Mouse (Mus musculus): ENCODE measurements at regions not wholly inside any gene's neighbourhood (a gene's known extent, or its start where the extent isn't known, plus 50 kb on each side); places are given as distances from the start of the nearest gene placed in this dataset.

DNA sequence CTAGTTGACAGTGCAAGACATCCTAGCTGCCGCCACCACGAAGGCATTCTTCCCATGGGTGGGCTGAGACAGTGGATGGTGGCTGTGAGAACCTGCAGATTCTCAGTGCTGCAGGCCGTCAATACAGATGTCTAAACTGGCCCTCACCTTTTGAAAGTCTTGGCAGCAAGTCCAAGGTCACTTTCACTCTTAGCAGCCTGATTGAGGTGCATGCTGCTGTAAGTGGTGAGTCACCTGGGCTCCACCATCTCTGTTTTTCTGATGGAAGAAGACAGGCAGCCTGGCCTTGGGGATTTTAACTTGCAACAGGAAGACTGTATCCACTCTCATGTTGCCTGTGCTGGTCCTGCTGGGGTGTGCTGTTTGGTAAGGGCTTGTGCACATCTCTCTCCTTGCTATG lies 129.3 kb downstream of the Zfp706 start:
- Histone ChIP-seq H3K9ac (ENCODE audit: low read length) (no peak overlapping the region), H3K27me3 (replicated peaks; ENCODE audit: control insufficient read depth, insufficient read depth, low read length) (no peaks in the 10 kb centered on the region), H3K36me3 (ENCODE audit: control insufficient read depth, insufficient read depth, low read length) (no peaks in the 10 kb centered on the region), H3K4me2 (ENCODE audit: low read length) (no peak overlapping the region), H3K9me3 (replicated peaks; ENCODE audit: control insufficient read depth, low read length) (no peaks in the 10 kb centered on the region), H3K4me3 (ENCODE audit: low read depth, low read length) (no peak overlapping the region), H3K4me1 (ENCODE audit: control insufficient read depth, insufficient read depth, low read length) (peaks cover 9% of the 10 kb centered on the region), H3K27ac (ENCODE audit: low read depth, low read length) (no peak overlapping the region)
- ATAC-seq = no peak
- DNase-seq (ENCODE audit: low spot score) = no peak
- 88% methylated on average over 3 of the region's 3 CpGs for WGBS

DNA sequence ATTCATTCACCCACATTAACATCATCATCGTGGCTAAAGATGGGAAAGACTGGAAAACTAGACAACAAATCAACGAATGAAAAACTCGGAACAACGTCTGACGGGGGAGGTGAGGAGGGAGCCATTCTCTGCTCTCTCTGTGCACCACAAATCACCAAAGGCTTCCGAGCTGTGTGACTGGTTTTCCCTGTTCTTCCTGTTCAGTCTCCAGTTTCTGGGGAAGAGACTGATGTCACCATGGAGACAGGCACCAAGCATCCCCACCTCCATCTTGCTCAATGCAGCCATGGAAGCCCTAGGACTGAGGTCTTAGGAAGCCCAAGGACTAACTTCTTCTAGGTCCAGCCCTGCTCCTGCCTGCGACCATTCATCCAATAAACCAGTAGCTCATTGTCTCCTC lies 130.1 kb downstream of the Zfp706 start:
- H3K4me2 ChIP-seq (ENCODE audit: low read length) = no peak overlapping the region
- WGBS = 71% methylated on average over 7 of the region's 7 CpGs
- H3K36me3 ChIP-seq (ENCODE audit: control insufficient read depth, insufficient read depth, low read length) = no peaks in the 10 kb centered on the region
- H3K27me3 ChIP-seq (replicated peaks; ENCODE audit: control insufficient read depth, insufficient read depth, low read length) = no peaks in the 10 kb centered on the region
- H3K4me3 ChIP-seq (ENCODE audit: low read depth, low read length) = no peak overlapping the region
- H3K4me1 ChIP-seq (ENCODE audit: control insufficient read depth, insufficient read depth, low read length) = peaks cover 13% of the 10 kb centered on the region
- no peaks in the 10 kb centered on the region for H3K9me3 ChIP-seq (replicated peaks; ENCODE audit: control insufficient read depth, low read length)
- ATAC-seq (no peak), DNase-seq (ENCODE audit: low spot score) (no peak)
- H3K9ac ChIP-seq (ENCODE audit: low read length) = no peak overlapping the region
- H3K27ac ChIP-seq (ENCODE audit: low read depth, low read length) = no peak overlapping the region

DNA sequence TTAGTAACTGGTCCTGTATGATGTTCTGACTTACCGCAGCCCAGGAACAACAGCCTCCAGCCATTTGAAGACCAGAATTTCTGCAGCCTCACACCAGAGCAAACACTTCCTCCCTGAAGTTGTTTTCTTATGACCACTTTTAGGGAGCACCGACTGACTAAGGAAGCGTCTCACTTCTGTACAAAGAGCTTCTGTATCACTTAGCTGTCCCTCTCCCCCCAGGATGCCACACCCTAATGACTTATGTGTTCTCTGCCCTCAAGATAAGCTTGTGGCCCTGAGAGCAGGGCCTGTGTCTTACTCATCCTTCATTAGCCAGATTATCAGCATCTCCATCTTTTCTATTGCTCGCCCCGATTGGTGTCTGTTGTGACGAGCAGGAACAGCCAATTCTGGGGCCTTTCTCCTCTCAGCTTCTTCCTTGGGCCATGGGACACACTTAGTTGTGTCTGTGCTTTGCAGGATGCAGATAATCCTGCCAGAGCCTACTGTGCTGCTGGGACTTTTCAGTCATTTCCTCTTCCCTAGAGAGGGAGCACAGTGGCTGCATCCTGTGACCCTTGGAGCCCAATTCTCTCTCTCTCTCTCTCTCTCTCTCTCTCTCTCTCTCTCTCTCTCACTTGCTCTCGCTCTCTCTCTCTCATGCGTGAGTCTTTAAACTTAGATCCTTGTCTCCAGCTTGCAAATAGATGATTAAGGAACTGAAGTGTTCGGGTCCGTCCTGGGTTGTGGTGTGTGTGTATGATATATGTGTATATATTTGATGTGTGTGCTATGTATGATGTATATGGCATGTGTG lies 131.4 kb downstream of the Zfp706 start:
- no peak overlapping the region for H3K27ac ChIP-seq (ENCODE audit: low read depth, low read length)
- no peak overlapping the region for H3K9ac ChIP-seq (ENCODE audit: low read length)
- peaks cover 13% of the 10 kb centered on the region for H3K4me1 ChIP-seq (ENCODE audit: control insufficient read depth, insufficient read depth, low read length)
- no peaks in the 10 kb centered on the region for H3K36me3 ChIP-seq (ENCODE audit: control insufficient read depth, insufficient read depth, low read length)
- H3K27me3 ChIP-seq (replicated peaks; ENCODE audit: control insufficient read depth, insufficient read depth, low read length) = no peaks in the 10 kb centered on the region
- no peak overlapping the region for H3K4me3 ChIP-seq (ENCODE audit: low read depth, low read length)
- no peak overlapping the region for H3K4me2 ChIP-seq (ENCODE audit: low read length)
- no peaks in the 10 kb centered on the region for H3K9me3 ChIP-seq (replicated peaks; ENCODE audit: control insufficient read depth, low read length)
- ATAC-seq (no peak), DNase-seq (ENCODE audit: low spot score) (no peak)
- WGBS = 88% methylated on average over 10 of the region's 10 CpGs

DNA sequence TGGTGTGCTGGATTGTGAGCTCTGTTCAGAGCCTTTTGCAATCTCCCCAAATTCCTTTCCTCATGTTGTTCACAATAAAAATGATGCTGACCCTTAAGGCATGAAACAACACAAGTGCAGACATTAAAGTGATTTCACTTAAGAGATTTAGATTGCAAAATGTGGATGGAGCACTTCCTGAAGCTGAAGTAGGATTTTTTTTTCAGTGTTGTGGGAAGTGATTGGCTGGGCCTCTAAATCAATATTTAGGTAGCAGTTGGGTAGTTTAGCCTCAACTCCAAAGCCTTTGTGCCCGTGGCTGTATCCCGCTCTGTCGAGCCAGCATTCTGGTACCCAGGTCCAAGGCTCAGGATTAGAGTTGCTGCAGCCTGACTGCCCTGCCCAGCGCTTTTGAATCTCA lies 133.0 kb downstream of the Zfp706 start:
- no peak overlapping the region for H3K27ac ChIP-seq (ENCODE audit: low read depth, low read length)
- no peak overlapping the region for H3K4me2 ChIP-seq (ENCODE audit: low read length)
- H3K27me3 ChIP-seq (replicated peaks; ENCODE audit: control insufficient read depth, insufficient read depth, low read length) = no peaks in the 10 kb centered on the region
- no peaks in the 10 kb centered on the region for H3K36me3 ChIP-seq (ENCODE audit: control insufficient read depth, insufficient read depth, low read length)
- no peak overlapping the region for H3K4me3 ChIP-seq (ENCODE audit: low read depth, low read length)
- WGBS = 82% methylated on average over 4 of the region's 4 CpGs
- H3K9me3 ChIP-seq (replicated peaks; ENCODE audit: control insufficient read depth, low read length) = no peaks in the 10 kb centered on the region
- DNase-seq (ENCODE audit: low spot score) (no peak), ATAC-seq (no peak)
- H3K9ac ChIP-seq (ENCODE audit: low read length) = no peak overlapping the region
- H3K4me1 ChIP-seq (ENCODE audit: control insufficient read depth, insufficient read depth, low read length) = peaks cover 13% of the 10 kb centered on the region

DNA sequence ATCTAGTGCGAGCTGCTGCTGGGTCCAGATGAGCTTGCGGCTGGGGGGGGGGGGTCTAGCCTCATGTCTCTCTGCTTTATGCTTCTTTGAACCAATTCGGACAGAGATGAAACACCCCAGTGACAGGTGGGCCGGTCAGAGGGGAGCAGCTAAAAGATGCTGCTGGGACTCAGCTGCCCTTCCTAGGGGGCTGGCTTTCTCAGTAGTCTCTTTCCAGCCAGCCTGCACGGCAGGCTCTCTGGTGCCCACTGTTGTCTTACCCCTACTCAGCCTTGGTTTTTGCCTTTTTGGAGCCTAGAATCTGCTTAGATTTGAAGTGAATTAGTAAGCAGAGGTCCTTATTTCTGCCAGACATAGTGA lies 133.7 kb downstream of the Zfp706 start:
- 19% methylated on average over 5 of the region's 5 CpGs for WGBS
- DNase-seq (ENCODE audit: low spot score) (no peak), ATAC-seq (peak; percentile 42)
- peak overlapping the region; percentile 24; the same call in 1 of the 2 replicates for H3K4me2 ChIP-seq (ENCODE audit: low read length)
- H3K27me3 ChIP-seq (replicated peaks; ENCODE audit: control insufficient read depth, insufficient read depth, low read length) = no peaks in the 10 kb centered on the region
- H3K9ac ChIP-seq (ENCODE audit: low read length) = peak overlapping the region; percentile 5; the same call in 1 of the 2 replicates
- H3K27ac ChIP-seq (ENCODE audit: low read depth, low read length) = peak overlapping the region; percentile 41; the same call in 1 of the 2 replicates
- H3K9me3 ChIP-seq (replicated peaks; ENCODE audit: control insufficient read depth, low read length) = no peaks in the 10 kb centered on the region
- H3K4me1 ChIP-seq (ENCODE audit: control insufficient read depth, insufficient read depth, low read length) = peaks cover 13% of the 10 kb centered on the region
- no peaks in the 10 kb centered on the region for H3K36me3 ChIP-seq (ENCODE audit: control insufficient read depth, insufficient read depth, low read length)
- no peak overlapping the region for H3K4me3 ChIP-seq (ENCODE audit: low read depth, low read length)

DNA sequence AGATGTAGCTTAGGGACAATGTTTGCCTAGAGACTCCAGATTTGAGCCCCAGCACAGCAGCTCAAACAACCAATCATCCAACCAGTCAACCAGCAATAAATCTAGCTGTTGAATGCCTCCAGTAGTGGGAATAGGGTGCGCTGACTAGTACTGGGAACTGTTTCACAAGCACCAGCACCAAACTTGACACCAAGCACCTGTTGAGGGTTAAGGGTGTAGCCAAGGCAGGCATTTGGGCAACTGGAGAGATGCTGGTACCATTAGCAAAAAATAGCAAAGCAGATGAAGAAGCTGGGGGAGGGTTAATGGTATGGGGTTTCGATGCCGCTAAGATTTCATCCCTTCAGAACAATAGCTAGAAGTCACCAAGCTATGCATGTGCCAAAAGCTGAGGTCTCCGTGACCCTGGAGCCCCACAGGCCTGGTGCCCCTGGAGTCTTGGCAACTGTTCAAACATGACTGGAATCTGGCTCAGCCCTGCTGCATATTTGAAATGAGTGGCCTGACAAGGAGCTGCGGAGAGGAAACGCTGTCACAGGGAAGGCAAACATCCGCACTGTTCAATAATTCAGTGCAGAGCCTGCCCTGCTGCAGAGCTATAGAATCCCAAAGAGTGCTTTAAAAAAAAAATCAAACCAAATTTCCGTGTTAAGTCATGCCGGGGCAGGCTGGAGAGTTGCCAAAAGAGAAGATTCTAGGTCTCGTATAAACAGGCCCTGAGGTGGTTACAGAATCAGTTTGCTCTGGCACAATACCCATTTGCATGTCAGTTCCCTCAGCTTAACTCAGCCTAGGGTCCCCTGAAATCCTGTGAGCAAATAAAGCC lies 134.3 kb downstream of the Zfp706 start:
- peak; percentile 76 for DNase-seq (ENCODE audit: low spot score)
- Histone ChIP-seq H3K4me3 (ENCODE audit: low read depth, low read length) (no peak overlapping the region), H3K4me2 (ENCODE audit: low read length) (peak overlapping the region; percentile 24; the same call in 1 of the 2 replicates), H3K9me3 (replicated peaks; ENCODE audit: control insufficient read depth, low read length) (no peaks in the 10 kb centered on the region), H3K27me3 (replicated peaks; ENCODE audit: control insufficient read depth, insufficient read depth, low read length) (no peaks in the 10 kb centered on the region), H3K36me3 (ENCODE audit: control insufficient read depth, insufficient read depth, low read length) (no peaks in the 10 kb centered on the region), H3K27ac (ENCODE audit: low read depth, low read length) (peak overlapping the region; percentile 41; the same call in 1 of the 2 replicates), H3K4me1 (ENCODE audit: control insufficient read depth, insufficient read depth, low read length) (peaks cover 13% of the 10 kb centered on the region), H3K9ac (ENCODE audit: low read length) (no peak overlapping the region)
- peak; percentile 73 for ATAC-seq
- 17% methylated on average over 10 of the region's 10 CpGs for WGBS

DNA sequence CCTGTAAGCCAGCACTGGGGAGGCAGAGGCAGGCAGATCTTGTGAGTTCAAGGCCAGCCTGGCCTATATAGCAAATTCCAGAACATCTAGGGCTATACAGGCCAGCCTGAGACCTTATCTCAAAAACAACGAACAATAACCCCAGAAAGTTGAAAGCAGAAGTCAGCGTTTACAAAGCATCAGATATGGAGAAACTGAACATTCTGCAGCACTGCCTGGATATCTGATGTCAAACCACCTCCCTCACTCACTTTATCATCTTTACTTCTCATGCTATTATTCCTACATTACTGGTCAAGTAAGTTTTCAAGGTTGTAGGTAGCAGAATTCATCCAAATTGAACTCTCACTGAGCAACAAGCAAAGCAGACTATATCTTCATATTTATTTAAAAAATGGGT lies 135.0 kb downstream of the Zfp706 start:
- no peaks in the 10 kb centered on the region for H3K27me3 ChIP-seq (replicated peaks; ENCODE audit: control insufficient read depth, insufficient read depth, low read length)
- no peak for DNase-seq (ENCODE audit: low spot score)
- WGBS = 92% methylated on average over 2 of the region's 2 CpGs
- H3K4me3 ChIP-seq (ENCODE audit: low read depth, low read length) = no peak overlapping the region
- H3K27ac ChIP-seq (ENCODE audit: low read depth, low read length) = no peak overlapping the region
- H3K9ac ChIP-seq (ENCODE audit: low read length) = no peak overlapping the region
- H3K36me3 ChIP-seq (ENCODE audit: control insufficient read depth, insufficient read depth, low read length) = no peaks in the 10 kb centered on the region
- no peak overlapping the region for H3K4me2 ChIP-seq (ENCODE audit: low read length)
- no peak for ATAC-seq
- H3K9me3 ChIP-seq (replicated peaks; ENCODE audit: control insufficient read depth, low read length) = no peaks in the 10 kb centered on the region
- peaks cover 13% of the 10 kb centered on the region for H3K4me1 ChIP-seq (ENCODE audit: control insufficient read depth, insufficient read depth, low read length)

DNA sequence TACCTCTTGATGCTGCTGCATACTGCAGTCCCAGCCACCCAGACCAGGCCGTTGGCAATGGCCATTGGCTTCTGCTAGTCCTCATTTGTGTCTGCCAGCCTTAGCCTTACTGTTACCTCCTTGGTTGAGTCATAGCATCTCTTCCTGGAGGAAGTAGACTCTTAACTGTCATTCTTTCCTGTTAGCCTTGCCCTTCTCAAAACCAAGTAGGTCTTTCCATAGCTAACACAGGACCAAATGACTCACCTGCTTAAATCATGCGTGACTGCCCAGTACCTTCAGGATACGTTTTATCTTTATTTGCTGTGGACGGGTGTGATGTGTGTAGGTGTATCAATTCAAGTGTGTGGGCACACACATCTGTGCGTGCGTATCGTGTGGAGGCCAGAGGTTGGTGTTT lies 136.9 kb downstream of the Zfp706 start:
- WGBS = 94% methylated on average over 7 of the region's 7 CpGs
- H3K4me3 ChIP-seq (ENCODE audit: low read depth, low read length) = no peak overlapping the region
- DNase-seq (ENCODE audit: low spot score) (no peak), ATAC-seq (no peak)
- no peaks in the 10 kb centered on the region for H3K36me3 ChIP-seq (ENCODE audit: control insufficient read depth, insufficient read depth, low read length)
- no peak overlapping the region for H3K27ac ChIP-seq (ENCODE audit: low read depth, low read length)
- no peaks in the 10 kb centered on the region for H3K27me3 ChIP-seq (replicated peaks; ENCODE audit: control insufficient read depth, insufficient read depth, low read length)
- no peaks in the 10 kb centered on the region for H3K9me3 ChIP-seq (replicated peaks; ENCODE audit: control insufficient read depth, low read length)
- H3K4me2 ChIP-seq (ENCODE audit: low read length) = no peak overlapping the region
- H3K9ac ChIP-seq (ENCODE audit: low read length) = no peak overlapping the region
- H3K4me1 ChIP-seq (ENCODE audit: control insufficient read depth, insufficient read depth, low read length) = peaks cover 13% of the 10 kb centered on the region

DNA sequence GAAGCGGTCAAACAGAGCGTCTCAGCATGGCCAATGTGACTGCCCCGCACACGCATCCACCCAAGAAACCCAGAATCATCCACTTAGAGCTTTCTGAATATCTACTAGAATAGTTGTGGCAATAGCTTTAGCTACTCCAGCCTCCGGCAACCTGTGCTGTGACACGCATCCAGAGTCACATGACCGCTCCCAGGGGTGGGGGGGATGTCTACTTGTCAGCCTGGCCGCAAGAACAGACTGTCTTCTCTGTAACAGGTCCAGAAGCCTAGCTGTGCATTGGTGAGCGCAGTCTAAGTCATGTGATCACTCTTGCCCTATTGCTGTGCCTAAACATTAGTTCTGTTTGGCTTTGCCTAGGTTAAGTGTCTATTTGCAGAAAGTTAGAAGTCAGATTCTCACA lies 137.5 kb downstream of the Zfp706 start:
- WGBS = 89% methylated on average over 9 of the region's 9 CpGs
- Histone ChIP-seq H3K4me3 (ENCODE audit: low read depth, low read length) (no peak overlapping the region), H3K4me1 (ENCODE audit: control insufficient read depth, insufficient read depth, low read length) (peaks cover 13% of the 10 kb centered on the region), H3K36me3 (ENCODE audit: control insufficient read depth, insufficient read depth, low read length) (no peaks in the 10 kb centered on the region), H3K27ac (ENCODE audit: low read depth, low read length) (no peak overlapping the region), H3K4me2 (ENCODE audit: low read length) (no peak overlapping the region), H3K9ac (ENCODE audit: low read length) (no peak overlapping the region), H3K27me3 (replicated peaks; ENCODE audit: control insufficient read depth, insufficient read depth, low read length) (no peaks in the 10 kb centered on the region), H3K9me3 (replicated peaks; ENCODE audit: control insufficient read depth, low read length) (no peaks in the 10 kb centered on the region)
- no peak for DNase-seq (ENCODE audit: low spot score)
- no peak for ATAC-seq
